Comparison of ENCODE assay signal across 8 mouse cellular contexts in genomic region chr6:146010093-146010764, GRCm38 (mm10).
DNase-seq lines count a peak whose midpoint lies in the region; ATAC-seq and TF ChIP-seq lines count a peak whose summit lies in the region.

No protein-coding gene starts in this region.

- intact Hi-C loops in gastrocnemius, adult 2 months (cut with DNase I) = no loop called here
- intact Hi-C loops in left cerebral cortex, postnatal 14 days (cut with DNase I) = no loop called here

- H3K36me3 ChIP-seq in hindbrain, embryonic 14.5 days (replicated peaks; ENCODE audit: control insufficient read depth, insufficient read depth) = no peaks in the 10 kb centered on the region
- H3K36me3 ChIP-seq in stomach, postnatal 0 days (ENCODE audit: control insufficient read depth, insufficient read depth, low read length) = no peaks in the 10 kb centered on the region
- H3K36me3 ChIP-seq in intestine, embryonic 15.5 days = no peaks in the 10 kb centered on the region

- no peak for TF ChIP-seq EP300 in stomach, postnatal 0 days (optimal IDR thresholded peaks at IDR 0.05)

- no peak for TF ChIP-seq CTCF in brain, embryonic 14.5 days (IDR thresholded peaks at IDR 0.05; ENCODE audit: borderline replicate concordance, extremely low read depth, insufficient read depth, insufficient read length)
- TF ChIP-seq CTCF in gastrocnemius, adult 2 months (IDR thresholded peaks at IDR 0.05) = no peak
- no peak for TF ChIP-seq CTCF in stomach, postnatal 0 days (IDR thresholded peaks at IDR 0.05; ENCODE audit: low read depth)

- peak overlapping the region; percentile 22; the same call in 1 of the 2 replicates for H3K4me3 ChIP-seq in gastrocnemius, adult 2 months
- no peak overlapping the region for H3K4me3 ChIP-seq in hindbrain, embryonic 14.5 days (replicated peaks; ENCODE audit: low read length)
- no peak overlapping the region for H3K4me3 ChIP-seq in stomach, postnatal 0 days (ENCODE audit: low read depth, low read length)
- H3K4me3 ChIP-seq in intestine, embryonic 15.5 days (replicated peaks) = no peak overlapping the region

- H3K4me1 ChIP-seq in hindbrain, embryonic 14.5 days (replicated peaks; ENCODE audit: control insufficient read depth, insufficient read depth, low read length) = peaks cover 26% of the 10 kb centered on the region
- H3K4me1 ChIP-seq in stomach, postnatal 0 days (replicated peaks; ENCODE audit: control insufficient read depth, insufficient read depth) = peaks cover 3% of the 10 kb centered on the region; the same call in 1 of the 2 replicates
- peaks cover 9% of the 10 kb centered on the region; the same call in 1 of the 2 replicates for H3K4me1 ChIP-seq in intestine, embryonic 15.5 days (replicated peaks)

- H3K4me2 ChIP-seq in hindbrain, embryonic 14.5 days (replicated peaks) = no peak overlapping the region
- no peak overlapping the region for H3K4me2 ChIP-seq in stomach, postnatal 0 days (replicated peaks; ENCODE audit: low read depth)
- H3K4me2 ChIP-seq in intestine, embryonic 15.5 days (replicated peaks) = no peak overlapping the region

- DNase-seq in NIH3T3 (ENCODE audit: low read depth) = peak; percentile 77
- peak; percentile 61 for DNase-seq in brain, embryonic 14.5 days (ENCODE audit: low read depth)
- DNase-seq in gastrocnemius, adult 2 months = peak; percentile 66
- peak; percentile 59 for DNase-seq in hindbrain, embryonic 14.5 days (ENCODE audit: low spot score)
- DNase-seq in left cerebral cortex, postnatal 14 days (ENCODE audit: low spot score in 2 of 2) = peak; percentile 24 to 25
- DNase-seq in stomach, postnatal 0 days (ENCODE audit: low spot score) = no peak
- no peak for DNase-seq in urinary bladder, adult 18-20 months (ENCODE audit: low spot score in 2 of 2)

- peak overlapping the region; percentile 81 for H3K27ac ChIP-seq in gastrocnemius, adult 2 months
- H3K27ac ChIP-seq in hindbrain, embryonic 14.5 days = peak overlapping the region; percentile 58
- H3K27ac ChIP-seq in stomach, postnatal 0 days (replicated peaks) = no peak overlapping the region
- no peak overlapping the region for H3K27ac ChIP-seq in intestine, embryonic 15.5 days

- peak; percentile 53; the same call in 1 of the 2 replicates for ATAC-seq in hindbrain, embryonic 14.5 days (ENCODE audit: low FRiP score)
- peak; percentile 13; the same call in 1 of the 2 replicates for ATAC-seq in stomach, postnatal 0 days (ENCODE audit: low FRiP score, low TSS enrichment)
- no peak for ATAC-seq in intestine, embryonic 15.5 days

- H3K9me3 ChIP-seq in hindbrain, embryonic 14.5 days (ENCODE audit: control insufficient read depth, low read length) = no peaks in the 10 kb centered on the region
- H3K9me3 ChIP-seq in stomach, postnatal 0 days (ENCODE audit: control insufficient read depth, low read length) = no peaks in the 10 kb centered on the region
- no peaks in the 10 kb centered on the region for H3K9me3 ChIP-seq in intestine, embryonic 15.5 days

- WGBS in hindbrain, embryonic 14.5 days = 42% methylated on average over 12 of the region's 12 CpGs
- 59% methylated on average over 12 of the region's 12 CpGs for WGBS in stomach, postnatal 0 days
- 64% methylated on average over 12 of the region's 12 CpGs for WGBS in intestine, embryonic 15.5 days

- no peaks in the 10 kb centered on the region for H3K27me3 ChIP-seq in hindbrain, embryonic 14.5 days (ENCODE audit: control insufficient read depth, insufficient read depth, low read length)
- H3K27me3 ChIP-seq in stomach, postnatal 0 days (ENCODE audit: control insufficient read depth, insufficient read depth, low read length) = no peaks in the 10 kb centered on the region
- no peaks in the 10 kb centered on the region for H3K27me3 ChIP-seq in intestine, embryonic 15.5 days (replicated peaks)

- no peak for TF ChIP-seq POLR2A in brain, embryonic 14.5 days (IDR thresholded peaks at IDR 0.05; ENCODE audit: borderline replicate concordance, extremely low read depth, insufficient read depth, insufficient read length, poor library complexity, severe bottlenecking)

- peak overlapping the region; percentile 44; the same call in 1 of the 2 replicates for H3K9ac ChIP-seq in hindbrain, embryonic 14.5 days
- no peak overlapping the region for H3K9ac ChIP-seq in stomach, postnatal 0 days (ENCODE audit: low read length)
- no peak overlapping the region for H3K9ac ChIP-seq in intestine, embryonic 15.5 days

Comparison
In these comparisons a context has a peak if more than half of its experiments do, and no peak if none do; other contexts are left out.
1. DNase-seq: peak in NIH3T3 (single experiment), brain, embryonic 14.5 days (single experiment), gastrocnemius, adult 2 months (single experiment), hindbrain, embryonic 14.5 days (single experiment) and left cerebral cortex, postnatal 14 days (2 of 2); none in stomach, postnatal 0 days (single experiment) and urinary bladder, adult 18-20 months (0 of 2).
2. H3K27ac ChIP-seq: peak in gastrocnemius, adult 2 months (single experiment) and hindbrain, embryonic 14.5 days (single experiment); none in stomach, postnatal 0 days (single experiment) and intestine, embryonic 15.5 days (single experiment).